Mouse (Mus musculus): ENCODE results near the gene Rell1.

Rell1 gene

GRCm38 (mm10) chr5:63968443-63969415 is at the start of gene Rell1:
TSS of gene Rell1 (minus strand) at chr5:63968897.
- peak; percentile 99 for DNase-seq

GRCm38 (mm10) chr5:64012596-64013366 is 44.1 kb upstream of the Rell1 start:
- DNase-seq, result peak; percentile 23 to 33

- no peak for DNase-seq
Observed at GRCm38 (mm10) chr5:64006548-64006947, 37.9 kb upstream of the Rell1 start.

GRCm38 (mm10) chr5:64003302-64003701 is 34.6 kb upstream of the Rell1 start:
- DNase-seq, result no peak

GRCm38 (mm10) chr5:63993865-63994264 is 25.2 kb upstream of the Rell1 start:
- no peak for DNase-seq

- DNase-seq, result no peak
Observed at GRCm38 (mm10) chr5:63990675-63991074, 22.0 kb upstream of the Rell1 start.

- peak in 1 of 2 experiments; percentile 48 for DNase-seq
Observed at GRCm38 (mm10) chr5:63986337-63986736, 17.6 kb upstream of the Rell1 start.

GRCm38 (mm10) chr5:63982296-63982695 is 13.6 kb upstream of the Rell1 start:
- DNase-seq, result peak; percentile 59 to 61

- no peak for DNase-seq
Observed at GRCm38 (mm10) chr5:63970991-63971390, 2.3 kb upstream of the Rell1 start.

- DNase-seq, result no peak
Observed at GRCm38 (mm10) chr5:63970281-63970732, 1.6 kb upstream of the Rell1 start.

- no peak for DNase-seq
Observed at GRCm38 (mm10) chr5:63969476-63970112, 897 bp upstream of the Rell1 start.

- peak in 1 of 2 experiments; percentile 40 for DNase-seq
Observed at GRCm38 (mm10) chr5:63967591-63968141, 1.0 kb downstream of the Rell1 start.

- DNase-seq, result no peak
Observed at GRCm38 (mm10) chr5:63966379-63966778, 2.3 kb downstream of the Rell1 start.

GRCm38 (mm10) chr5:63965946-63966345 is 2.8 kb downstream of the Rell1 start:
- DNase-seq, result peak in 1 of 2 experiments; percentile 36

GRCm38 (mm10) chr5:63964576-63964975 is 4.1 kb downstream of the Rell1 start:
- no peak for DNase-seq

- DNase-seq, result no peak
Observed at GRCm38 (mm10) chr5:63961726-63962125, 7.0 kb downstream of the Rell1 start.

GRCm38 (mm10) chr5:63960565-63960964 is 8.1 kb downstream of the Rell1 start:
- no peak for DNase-seq

GRCm38 (mm10) chr5:63958963-63959708 is 9.6 kb downstream of the Rell1 start:
- no peak for DNase-seq

GRCm38 (mm10) chr5:63957607-63958006 is 11.1 kb downstream of the Rell1 start:
- peak; percentile 72 to 82 for DNase-seq

GRCm38 (mm10) chr5:63956411-63956810 is 12.3 kb downstream of the Rell1 start:
- DNase-seq, result peak in 1 of 2 experiments; percentile 32

- no peak for DNase-seq
Observed at GRCm38 (mm10) chr5:63953401-63954032, 15.2 kb downstream of the Rell1 start.

Data from cerebellum, postnatal 14 days (tissue).